Mouse (Mus musculus) cerebellum, postnatal 14 days (tissue): Measurements from ENCODE around the gene Ppef1.
"Not testable (repeated sequence)": the region's sequence is repeated elsewhere in the genome, so short reads cannot be mapped to it uniquely, and the experiment has no call there.

ENCODE experiments used
- DNase-seq, 2 experiments: peaks; one replicate each; pipeline ENCODE4 v3.0.0; 2021; ENCODE audit warnings: mixed read lengths in 2 of 2

The Ppef1 gene

GRCm38 (mm10) chrX:160735650-160736049, at the start of gene Ppef1:
Gene Ppef1, minus strand, starts transcription at chrX:160735765.
- no peak for DNase-seq

- DNase-seq: no peak
Observed at GRCm38 (mm10) chrX:160782276-160782675, 46.7 kb upstream of the Ppef1 start.

- DNase-seq: no peak
Observed at GRCm38 (mm10) chrX:160773033-160773432, 37.5 kb upstream of the Ppef1 start.

- DNase-seq: not testable (repeated sequence)
Observed at GRCm38 (mm10) chrX:160769622-160770021, 34.1 kb upstream of the Ppef1 start.

GRCm38 (mm10) chrX:160767713-160768112, 32.1 kb upstream of the Ppef1 start, which contains the start of gene Rs1:
Gene Rs1, plus strand, starts transcription at chrX:160768013.
- DNase-seq: no peak

GRCm38 (mm10) chrX:160766233-160766616, 30.7 kb upstream of the Ppef1 start:
- no peak for DNase-seq

- DNase-seq: peak; percentile 94 to 96
Observed at GRCm38 (mm10) chrX:160765389-160766232, 30.0 kb upstream of the Ppef1 start.

- DNase-seq: no peak
Observed at GRCm38 (mm10) chrX:160750808-160751207, 15.2 kb upstream of the Ppef1 start.

- peak in 1 of 2 experiments; percentile 10 for DNase-seq
Observed at GRCm38 (mm10) chrX:160748653-160749052, 13.1 kb upstream of the Ppef1 start.

- no peak for DNase-seq
Observed at GRCm38 (mm10) chrX:160745399-160745798, 9.8 kb upstream of the Ppef1 start.

- peak; percentile 50 to 60 for DNase-seq
Observed at GRCm38 (mm10) chrX:160699171-160699570, 36.4 kb downstream of the Ppef1 start.

GRCm38 (mm10) chrX:160691559-160691958, 44.0 kb downstream of the Ppef1 start:
- peak; percentile 6 to 16 for DNase-seq

- no peak for DNase-seq
Observed at GRCm38 (mm10) chrX:160690094-160690493, 45.5 kb downstream of the Ppef1 start.

GRCm38 (mm10) chrX:160669992-160670391, 65.6 kb downstream of the Ppef1 start:
- DNase-seq: no peak

GRCm38 (mm10) chrX:160610882-160611644, 124.5 kb downstream of the Ppef1 start:
- DNase-seq: no peak

- DNase-seq: no peak
Observed at GRCm38 (mm10) chrX:160610482-160610881, 125.1 kb downstream of the Ppef1 start.

GRCm38 (mm10) chrX:160609849-160610248, 125.7 kb downstream of the Ppef1 start:
- DNase-seq: peak; percentile 34 to 57

- no peak for DNase-seq
Observed at GRCm38 (mm10) chrX:160603981-160604541, 131.5 kb downstream of the Ppef1 start.

- DNase-seq: no peak
Observed at GRCm38 (mm10) chrX:160603316-160603715, 132.2 kb downstream of the Ppef1 start.

- DNase-seq: no peak
Observed at GRCm38 (mm10) chrX:160602770-160603169, 132.8 kb downstream of the Ppef1 start.

- DNase-seq: peak in 1 of 2 experiments; percentile 22
Observed at GRCm38 (mm10) chrX:160601053-160601452, 134.5 kb downstream of the Ppef1 start.

- peak; percentile 33 to 38 for DNase-seq
Observed at GRCm38 (mm10) chrX:160598562-160599458, 136.8 kb downstream of the Ppef1 start.
